9 mouse cellular contexts compared by ENCODE assay signal in the genomic region with DNA sequence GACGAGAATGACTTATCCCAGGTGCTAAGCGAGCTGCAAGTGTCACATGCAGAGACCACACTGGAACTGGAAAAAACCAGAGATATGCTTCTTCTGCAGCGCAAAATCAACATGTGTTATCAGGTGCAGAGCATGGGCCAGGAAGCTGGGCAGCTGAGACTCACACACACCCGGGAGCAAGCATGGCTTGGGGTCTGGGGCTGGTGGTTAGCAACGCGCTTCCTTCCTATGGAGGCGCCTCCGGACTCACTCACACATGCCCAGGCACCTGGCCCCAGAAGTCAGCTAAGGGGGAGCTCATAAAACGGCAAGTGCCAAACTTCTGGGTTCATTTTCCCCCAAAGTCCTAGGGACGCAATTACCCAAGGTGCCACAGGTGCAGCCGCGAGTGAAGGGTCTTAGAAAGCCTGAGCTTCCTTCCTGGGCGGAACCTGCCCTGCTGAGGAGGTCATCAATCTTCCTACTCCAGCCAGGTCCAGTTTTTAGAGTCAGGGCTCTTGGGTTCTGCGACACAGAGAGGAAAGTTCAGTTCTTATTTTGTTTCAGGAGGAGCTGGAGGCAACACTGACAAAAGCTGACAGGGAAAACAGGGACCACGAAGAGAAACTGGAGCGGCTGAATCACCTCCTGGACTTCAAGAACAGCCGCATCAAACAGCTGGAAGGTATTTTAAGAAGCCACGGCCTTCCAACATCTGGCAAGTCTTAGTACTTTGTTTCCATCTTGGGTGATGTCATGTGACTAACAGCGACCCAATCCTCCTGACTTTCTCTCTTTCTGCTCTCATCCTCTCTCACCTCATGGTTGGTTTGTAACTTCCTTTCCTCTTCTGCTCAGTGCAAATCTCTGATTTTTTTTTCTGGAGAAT. TPM values are rescaled to one million over a fixed set of nuclear protein-coding genes. Genes with fewer than 3 reads are reported as not detected.
DNase-seq lines count a peak whose midpoint lies in the region; ATAC-seq and TF ChIP-seq lines count a peak whose summit lies in the region.
"Had no signal": no experiment of that assay in that cellular context is flagged by ENCODE, and none has a peak within 500 bp of the region (broad histone marks: within the 10 kb centered on the region; RNA-seq: fewer than 3 reads in every experiment).

No protein-coding gene starts in this region.

- peak overlapping the region; percentile 57 for H3K4me2 ChIP-seq in heart, embryonic 15.5 days
- H3K4me2 ChIP-seq in forebrain, embryonic 11.5 days (ENCODE audit: low read depth, low read length, severe bottlenecking) = no peak overlapping the region
- H3K4me2 ChIP-seq: forebrain, embryonic 15.5 days had no signal

- no peaks in the 10 kb centered on the region for H3K9me3 ChIP-seq in heart, embryonic 15.5 days (replicated peaks)
- no peaks in the 10 kb centered on the region for H3K9me3 ChIP-seq in E14TG2a.4 (ENCODE audit: low read length)
- H3K9me3 ChIP-seq in limb, embryonic 10.5 days (replicated peaks) = no peaks in the 10 kb centered on the region
- H3K9me3 ChIP-seq in hindbrain, embryonic 10.5 days = no peaks in the 10 kb centered on the region
- H3K9me3 ChIP-seq in forebrain, embryonic 11.5 days (ENCODE audit: control insufficient read depth, low read length) = no peaks in the 10 kb centered on the region
- H3K9me3 ChIP-seq: forebrain, embryonic 15.5 days had no signal

- DNase-seq in heart, adult 11 months = no peak
- DNase-seq in limb, embryonic 10.5 days (ENCODE audit: low spot score) = peak; percentile 37
- no peak for DNase-seq in hindbrain, embryonic 10.5 days (ENCODE audit: low spot score)
- DNase-seq in gastrocnemius, adult 8-10 months (ENCODE audit: low spot score in 2 of 2) = no peak
- no peak for DNase-seq in forebrain, embryonic 11.5 days (ENCODE audit: low spot score)

- WGBS in heart, embryonic 15.5 days = 28% methylated on average over 19 of the region's 19 CpGs
- WGBS in limb, embryonic 10.5 days = 47% methylated on average over 19 of the region's 19 CpGs
- WGBS in hindbrain, embryonic 10.5 days = 72% methylated on average over 19 of the region's 19 CpGs
- WGBS in forebrain, embryonic 11.5 days = 73% methylated on average over 19 of the region's 19 CpGs

- no peak overlapping the region for H3K9ac ChIP-seq in heart, embryonic 15.5 days
- H3K9ac ChIP-seq in forebrain, embryonic 11.5 days (ENCODE audit: low read length) = no peak overlapping the region
- H3K9ac ChIP-seq: forebrain, embryonic 15.5 days had no signal

- peak overlapping the region; percentile 14; the same call in 1 of the 2 replicates for H3K27ac ChIP-seq in heart, embryonic 15.5 days
- H3K27ac ChIP-seq in limb, embryonic 10.5 days = 0 out of 2 replicates have a peak overlapping the region, but pooled peaks have one; percentile 4
- no peak overlapping the region for H3K27ac ChIP-seq in hindbrain, embryonic 10.5 days
- no peak overlapping the region for H3K27ac ChIP-seq in forebrain, embryonic 11.5 days (ENCODE audit: low read depth, low read length)
- H3K27ac ChIP-seq: forebrain, embryonic 15.5 days had no signal

- no peak for ATAC-seq in heart, embryonic 15.5 days (replicated peaks; ENCODE audit: insufficient number of reproducible peaks, insufficient read depth, low FRiP score, low read depth)
- peak; percentile 43; the same call in 1 of the 2 replicates for ATAC-seq in neutrophil, adult 5-6 weeks (ENCODE audit: extremely low read depth, insufficient number of reproducible peaks, low FRiP score, poor library complexity, severe bottlenecking)
- no peak for ATAC-seq in forebrain, embryonic 11.5 days (replicated peaks; ENCODE audit: low FRiP score)
- ATAC-seq: forebrain, embryonic 15.5 days had no signal

- H3K27me3 ChIP-seq in heart, embryonic 15.5 days = no peaks in the 10 kb centered on the region
- H3K27me3 ChIP-seq in E14TG2a.4 (ENCODE audit: insufficient read depth, low read length) = 0 out of 2 replicates have a peak, but pooled peaks cover 2% of the 10 kb centered on the region
- no peaks in the 10 kb centered on the region for H3K27me3 ChIP-seq in limb, embryonic 10.5 days (ENCODE audit: low read depth, poor library complexity, severe bottlenecking)
- no peaks in the 10 kb centered on the region; the same call in 1 of the 2 replicates for H3K27me3 ChIP-seq in hindbrain, embryonic 10.5 days (ENCODE audit: insufficient read depth, poor library complexity, severe bottlenecking)
- no peaks in the 10 kb centered on the region for H3K27me3 ChIP-seq in forebrain, embryonic 11.5 days (ENCODE audit: control insufficient read depth, insufficient read depth, low read length)
- H3K27me3 ChIP-seq: forebrain, embryonic 15.5 days had no signal

- no peak for TF ChIP-seq CTCF in E14TG2a.4 (conservative IDR thresholded peaks at IDR 0.05; ENCODE audit: low read length)

- no peaks in the 10 kb centered on the region for H3K36me3 ChIP-seq in heart, embryonic 15.5 days
- peaks cover 9% of the 10 kb centered on the region for H3K36me3 ChIP-seq in E14TG2a.4 (ENCODE audit: insufficient read depth, low read length)
- no peaks in the 10 kb centered on the region for H3K36me3 ChIP-seq in limb, embryonic 10.5 days
- H3K36me3 ChIP-seq in hindbrain, embryonic 10.5 days = no peaks in the 10 kb centered on the region
- H3K36me3 ChIP-seq in forebrain, embryonic 11.5 days (ENCODE audit: control insufficient read depth, insufficient read depth, low read length) = no peaks in the 10 kb centered on the region
- H3K36me3 ChIP-seq: forebrain, embryonic 15.5 days had no signal

- H3K4me1 ChIP-seq in heart, embryonic 15.5 days (replicated peaks) = peaks cover 8% of the 10 kb centered on the region; the same call in 1 of the 2 replicates
- H3K4me1 ChIP-seq in E14TG2a.4 (replicated peaks; ENCODE audit: low read depth, low read length) = peaks cover 48% of the 10 kb centered on the region
- H3K4me1 ChIP-seq in limb, embryonic 10.5 days = peaks cover 17% of the 10 kb centered on the region
- no peaks in the 10 kb centered on the region for H3K4me1 ChIP-seq in hindbrain, embryonic 10.5 days (replicated peaks)
- no peaks in the 10 kb centered on the region for H3K4me1 ChIP-seq in forebrain, embryonic 11.5 days (replicated peaks; ENCODE audit: control insufficient read depth, insufficient read depth, low read length)
- H3K4me1 ChIP-seq: forebrain, embryonic 15.5 days had no signal

- H3K4me3 ChIP-seq in heart, embryonic 15.5 days = peak overlapping the region; percentile 28
- peak overlapping the region; percentile 49 for H3K4me3 ChIP-seq in E14TG2a.4 (replicated peaks; ENCODE audit: low read length)
- H3K4me3 ChIP-seq in limb, embryonic 10.5 days = peak overlapping the region; percentile 14; the same call in 1 of the 2 replicates
- H3K4me3 ChIP-seq in hindbrain, embryonic 10.5 days = no peak overlapping the region
- H3K4me3 ChIP-seq in forebrain, embryonic 11.5 days (ENCODE audit: low read depth, low read length) = no peak overlapping the region
- H3K4me3 ChIP-seq: forebrain, embryonic 15.5 days had no signal

RNA-seq across cellular contexts. Expression of a gene that starts 30.3 kb away (rescaled TPM):
- polyA plus RNA-seq in heart, embryonic 15.5 days (2015; fragmentation: Nextera tagmentation; extraction: Ambion mirVana) = 27.8 and 32.6 TPM in 2 replicates
- polyA plus RNA-seq in limb, embryonic 10.5 days (2016; fragmentation: Nextera tagmentation; extraction: Ambion mirVana) = 116 and 121 TPM in 2 replicates
- 42.0 and 46.1 TPM in 2 replicates for total RNA-seq in neutrophil, adult 5-6 weeks (2017)
- 83.0 and 112 TPM in 2 replicates for polyA plus RNA-seq in hindbrain, embryonic 10.5 days (2016; fragmentation: Nextera tagmentation; extraction: Ambion mirVana)
- total RNA-seq in gastrocnemius, adult 8-10 months (2022) = not detected
- polyA plus RNA-seq in forebrain, embryonic 11.5 days (2014; fragmentation: Nextera tagmentation; extraction: Ambion mirVana) = 108 and 109 TPM in 2 replicates

RNA-seq across cellular contexts. Expression of a gene that starts 37.0 kb away (rescaled TPM):
- 326 and 346 TPM in 2 replicates for polyA plus RNA-seq in heart, embryonic 15.5 days (2015; fragmentation: Nextera tagmentation; extraction: Ambion mirVana)
- polyA plus RNA-seq in limb, embryonic 10.5 days (2016; fragmentation: Nextera tagmentation; extraction: Ambion mirVana) = 898 and 916 TPM in 2 replicates
- 397 and 426 TPM in 2 replicates for total RNA-seq in neutrophil, adult 5-6 weeks (2017)
- polyA plus RNA-seq in hindbrain, embryonic 10.5 days (2016; fragmentation: Nextera tagmentation; extraction: Ambion mirVana) = 754 and 887 TPM in 2 replicates
- 10 to 100 TPM; 62.4 to 80.4 (median 71.9) TPM for total RNA-seq in gastrocnemius, adult 8-10 months (2022)
- polyA plus RNA-seq in forebrain, embryonic 11.5 days (2014; fragmentation: Nextera tagmentation; extraction: Ambion mirVana) = 937 and 1,003 TPM in 2 replicates

RNA-seq across cellular contexts. Expression of a gene that starts 56.4 kb away (rescaled TPM):
- polyA plus RNA-seq in heart, embryonic 15.5 days (2015; fragmentation: Nextera tagmentation; extraction: Ambion mirVana) = 24.6 and 27.3 TPM in 2 replicates
- 78.5 and 84.5 TPM in 2 replicates for polyA plus RNA-seq in limb, embryonic 10.5 days (2016; fragmentation: Nextera tagmentation; extraction: Ambion mirVana)
- 97.9 and 102 TPM in 2 replicates for total RNA-seq in neutrophil, adult 5-6 weeks (2017)
- polyA plus RNA-seq in hindbrain, embryonic 10.5 days (2016; fragmentation: Nextera tagmentation; extraction: Ambion mirVana) = 60.2 and 82.3 TPM in 2 replicates
- 10 to 100 TPM; 10.4 to 14.4 (median 12.3) TPM for total RNA-seq in gastrocnemius, adult 8-10 months (2022)
- polyA plus RNA-seq in forebrain, embryonic 11.5 days (2014; fragmentation: Nextera tagmentation; extraction: Ambion mirVana) = 92.3 and 92.8 TPM in 2 replicates

Comparison
In these comparisons a context has a peak if more than half of its experiments do, and no peak if none do; other contexts are left out.
1. H3K27ac ChIP-seq: peak in heart, embryonic 15.5 days (single experiment) and limb, embryonic 10.5 days (single experiment); none in hindbrain, embryonic 10.5 days (single experiment) and forebrain, embryonic 11.5 days (single experiment).
2. H3K4me3 ChIP-seq: peak in heart, embryonic 15.5 days (single experiment), E14TG2a.4 (single experiment) and limb, embryonic 10.5 days (single experiment); none in hindbrain, embryonic 10.5 days (single experiment) and forebrain, embryonic 11.5 days (single experiment).